Mouse (Mus musculus) layer of hippocampus, postnatal 36 days (tissue): ENCODE results near the gene Cilp2. TPM values are rescaled to one million over a fixed set of nuclear protein-coding genes. Genes with fewer than 3 reads are reported as not detected.

Source experiments
- DNase-seq, 2 experiments: peaks; one replicate each; pipeline ENCODE4 v3.0.0; 2022
- total RNA-seq, 2 experiments: library from RNA; stranded (reverse); gene quantifications; 2 replicates each; pipeline ENCODE4 v1.2.3; 2021

Gene Cilp2
- total RNA-seq, 2 experiments from 2014 or later, result 0.86 to 0.92 TPM

DNA sequence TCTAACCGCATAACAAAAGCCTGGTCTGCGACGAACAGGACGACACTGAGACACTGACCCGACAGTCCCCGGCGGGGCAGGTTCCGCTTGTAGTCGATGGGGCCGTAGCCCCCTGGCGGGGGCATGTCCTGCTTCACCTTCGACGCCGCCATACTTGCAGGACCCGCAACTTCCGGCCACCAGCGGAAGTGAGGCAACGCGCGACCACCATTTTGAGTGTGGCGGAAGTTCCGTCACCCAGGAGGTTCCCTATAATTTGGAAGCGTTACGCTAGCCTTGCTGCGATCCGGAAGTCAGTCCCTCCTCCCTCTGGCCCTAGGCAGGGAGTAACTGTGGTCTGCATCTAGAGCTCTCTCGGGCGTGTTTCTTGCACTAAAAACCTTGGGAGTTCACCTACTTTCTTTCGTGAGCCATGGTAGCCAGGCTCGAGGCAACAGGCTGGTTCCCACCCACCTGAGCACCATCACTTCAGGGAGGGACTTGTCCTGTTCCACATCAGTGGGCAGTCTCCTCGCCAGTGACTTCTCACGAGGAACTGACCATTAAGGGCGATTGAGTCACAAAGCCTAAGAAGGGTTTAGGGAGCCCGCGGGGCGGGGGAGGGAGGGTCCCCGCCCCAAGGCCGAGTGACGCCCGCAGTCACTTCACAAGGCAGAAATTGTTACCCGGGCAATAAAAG, 14.1 kb upstream of the Cilp2 start:
- DNase-seq, result peak; percentile 97 to 98

DNA sequence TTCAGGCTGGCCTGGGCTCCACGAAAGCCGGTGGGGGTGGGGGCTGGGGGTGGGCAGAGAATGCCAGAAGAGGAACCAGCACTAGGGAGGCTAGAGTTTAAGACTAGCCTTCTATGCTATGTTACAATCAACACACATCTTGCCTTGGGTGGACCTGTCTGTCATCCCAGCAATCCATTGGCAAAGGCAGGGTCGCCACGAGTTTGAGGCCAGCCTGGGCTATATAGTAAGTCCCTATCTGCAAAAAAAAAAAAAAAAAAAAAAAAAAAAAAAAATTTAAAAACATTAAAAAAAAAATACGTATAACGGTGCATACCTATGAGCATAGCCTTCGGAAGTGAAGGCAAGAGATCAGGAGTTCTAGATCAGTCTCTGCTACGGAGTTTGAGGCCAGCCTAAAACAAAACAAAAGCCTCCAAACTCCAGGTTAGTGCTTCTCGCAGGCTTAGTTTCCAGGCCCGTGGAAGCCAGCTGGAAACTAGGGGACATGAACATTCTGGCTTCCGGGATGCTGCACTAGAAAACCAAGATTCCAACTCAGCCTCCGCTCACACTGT, 13.5 kb upstream of the Cilp2 start:
- DNase-seq, result no peak

DNA sequence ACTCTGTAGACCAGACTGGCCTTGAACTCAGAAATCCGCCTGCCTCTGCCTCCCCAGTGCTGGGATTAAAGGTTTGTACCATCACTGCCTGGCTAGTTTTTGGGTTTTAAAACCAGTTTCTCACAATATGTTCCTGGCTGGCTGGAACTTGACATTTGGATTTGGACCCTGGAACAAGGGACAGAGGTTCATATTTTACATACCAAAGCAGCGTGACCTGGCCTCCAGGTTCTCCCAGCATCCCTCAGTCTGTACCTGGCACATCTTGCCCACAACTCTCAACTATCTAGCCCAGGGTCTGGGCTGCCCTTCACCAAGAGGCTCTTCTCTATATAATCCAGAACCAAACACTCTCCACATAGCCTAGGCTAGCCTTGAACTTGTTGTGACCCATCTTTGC, 12.4 kb upstream of the Cilp2 start:
- DNase-seq, result no peak

DNA sequence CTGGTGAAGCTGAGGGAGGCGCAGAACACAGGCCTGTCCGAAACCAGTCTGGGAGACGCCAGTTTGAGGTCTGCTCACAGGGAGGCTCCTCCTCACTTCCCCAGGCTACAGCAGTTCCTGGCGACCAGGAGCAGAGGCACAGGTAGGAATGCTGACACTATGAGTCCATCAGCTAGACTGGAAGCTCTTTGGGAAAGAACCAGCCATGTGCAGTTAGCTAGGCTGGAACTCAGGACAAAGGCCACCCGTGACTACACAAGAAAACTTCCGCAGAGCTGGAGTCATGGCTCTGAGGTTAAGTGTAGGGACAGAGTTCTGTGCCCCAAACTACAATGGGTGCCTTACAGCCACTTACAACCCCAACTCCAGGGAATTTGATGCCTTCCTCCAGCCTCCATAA, 10.4 kb upstream of the Cilp2 start:
- DNase-seq, result no peak

DNA sequence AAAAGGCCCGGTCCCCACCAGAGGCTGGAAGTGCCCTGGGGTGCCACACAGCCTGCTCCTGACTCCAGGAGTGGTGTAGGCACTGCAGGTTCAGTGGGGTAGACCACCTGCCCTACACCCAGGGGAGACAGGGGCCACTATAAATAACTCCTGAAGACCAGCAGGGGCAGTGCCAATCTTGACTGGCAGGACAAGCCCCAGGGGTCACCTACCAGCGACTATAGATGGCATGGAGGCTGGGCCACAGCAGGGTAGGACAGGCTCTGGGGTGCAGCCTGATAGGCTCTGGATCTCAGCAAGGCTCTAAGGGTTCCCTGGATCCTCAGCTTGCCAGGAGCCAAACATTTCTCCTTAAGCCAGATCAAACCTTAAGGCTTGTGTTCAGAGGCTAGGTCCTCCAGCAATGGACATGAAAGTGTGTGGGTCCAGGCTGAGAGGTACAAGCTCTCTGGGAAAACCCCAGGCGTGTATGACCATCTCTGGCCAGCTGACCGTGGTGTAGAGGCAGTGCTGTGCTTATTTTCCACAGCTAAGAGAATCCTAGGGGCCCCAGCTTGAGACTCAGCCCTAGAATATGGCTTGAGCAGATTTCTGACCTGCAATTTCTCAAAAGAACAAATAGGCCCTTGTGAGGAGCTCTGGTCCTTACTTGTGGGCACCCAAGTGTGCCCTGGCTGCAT, 8.4 kb upstream of the Cilp2 start:
- no peak for DNase-seq

DNA sequence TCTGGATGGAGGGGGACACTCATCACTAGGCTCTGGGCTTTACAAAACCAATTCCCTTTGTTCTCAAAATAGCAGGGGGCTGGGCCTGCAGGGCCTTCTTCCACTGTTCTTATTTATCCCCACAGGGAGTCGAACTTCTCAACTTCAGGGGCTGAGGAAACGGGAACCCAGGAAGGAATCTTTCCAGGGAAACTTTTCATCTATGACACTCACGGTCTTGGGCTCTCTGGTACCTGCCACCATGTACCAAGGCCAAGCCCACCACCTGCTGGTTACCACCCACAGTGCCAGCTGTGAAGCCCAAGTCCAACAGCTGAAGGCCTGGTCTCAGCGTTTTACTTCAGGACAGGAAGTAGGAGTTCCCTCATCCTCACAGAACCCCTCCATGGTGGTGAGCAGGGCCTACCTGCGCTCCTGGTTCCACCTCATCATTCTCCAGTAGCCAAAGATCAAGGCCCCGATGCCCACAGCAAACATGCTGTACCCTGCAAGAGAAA, 7.4 kb upstream of the Cilp2 start:
- DNase-seq, result no peak

DNA sequence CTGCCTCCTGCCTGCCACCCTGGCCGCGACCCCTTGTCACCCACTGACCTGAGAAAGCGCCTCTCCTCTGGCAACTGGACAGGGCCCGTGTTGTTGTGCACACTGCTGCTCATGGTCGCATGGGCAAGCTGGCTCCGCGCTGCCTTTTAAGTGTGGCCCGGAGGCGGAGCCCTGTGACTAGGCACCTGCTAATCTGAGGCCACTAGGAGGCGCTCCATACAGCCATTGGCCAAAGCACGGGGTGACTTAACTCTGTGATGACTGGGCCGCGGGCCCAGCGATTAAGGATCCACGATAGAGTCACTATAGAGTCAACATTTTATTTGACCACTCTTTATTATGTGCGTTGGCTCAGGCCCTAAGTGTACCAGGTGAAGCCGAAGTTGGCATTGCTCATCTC, 6.4 kb upstream of the Cilp2 start:
- DNase-seq, result no peak

DNA sequence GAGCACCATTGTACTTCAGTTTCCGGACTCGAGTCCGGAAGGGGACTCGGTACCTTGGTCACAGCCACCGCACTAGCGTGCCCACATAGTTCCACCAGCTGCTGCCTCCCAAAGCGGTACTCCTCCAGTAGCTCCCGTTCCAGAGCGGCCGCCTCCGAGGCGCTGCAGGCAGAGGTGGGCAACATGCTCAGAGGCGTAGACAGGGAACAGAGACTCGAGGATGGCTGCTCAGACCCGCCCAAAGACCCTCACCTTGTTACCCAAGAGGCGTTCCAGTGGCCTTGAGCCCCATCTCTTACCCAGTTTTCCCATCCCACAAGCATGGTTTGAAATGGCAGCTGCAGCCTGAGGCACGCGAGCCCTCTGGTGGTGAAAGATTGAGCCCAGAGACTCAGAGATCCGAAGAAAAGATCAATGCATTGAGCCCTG, 3.3 kb upstream of the Cilp2 start:
- DNase-seq, result peak; percentile 58 to 70

DNA sequence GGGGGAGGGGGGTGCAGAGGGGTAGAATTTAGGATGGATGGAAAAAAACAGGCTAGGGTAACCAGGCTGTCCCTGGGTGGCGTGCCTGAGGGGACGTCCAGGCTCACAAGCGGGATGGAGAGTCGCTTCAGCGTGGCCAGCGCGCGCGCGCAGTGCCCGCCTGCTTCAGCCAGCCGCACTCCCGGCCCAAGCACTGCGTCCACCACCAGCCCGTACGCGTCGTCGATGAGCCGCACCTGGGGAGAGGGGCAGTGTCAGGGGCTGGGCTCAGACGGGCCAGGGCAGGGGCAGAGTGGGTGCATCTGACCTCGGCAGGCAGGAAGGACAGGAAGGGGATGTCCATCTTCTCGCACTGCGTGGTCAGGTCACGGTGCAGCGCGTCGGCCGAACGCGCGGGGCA, 1.4 kb upstream of the Cilp2 start:
- no peak for DNase-seq

DNA sequence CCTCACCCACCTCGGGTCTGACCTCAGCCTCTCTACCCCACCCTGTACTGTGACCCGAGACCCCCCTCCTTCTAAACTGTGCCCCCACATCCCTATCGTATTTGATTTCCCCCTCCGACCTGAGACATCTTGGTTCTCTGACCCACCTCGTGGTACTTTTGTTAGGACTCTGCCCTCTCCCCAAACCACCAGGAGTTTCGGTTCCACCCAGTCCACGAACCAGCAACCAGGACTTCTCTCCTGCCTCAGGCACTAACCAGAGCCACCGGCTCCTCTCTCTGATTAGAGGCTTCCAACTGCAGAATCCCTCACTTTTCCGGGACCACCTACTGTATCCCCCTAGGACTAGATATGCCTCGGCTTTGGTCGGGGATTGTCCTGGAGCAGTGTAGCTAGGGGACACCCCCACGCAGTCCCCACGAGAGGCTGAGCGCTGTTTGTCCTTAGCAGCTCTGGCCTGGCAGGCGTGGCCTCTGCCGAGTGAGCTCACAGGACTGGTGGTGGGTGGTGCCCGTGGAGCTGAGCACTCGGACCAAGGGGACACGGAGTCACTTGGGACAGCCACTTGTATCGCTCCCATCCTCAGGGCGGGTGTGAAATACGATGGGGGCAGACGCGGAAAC, 868 bp upstream of the Cilp2 start:
- DNase-seq, result no peak

DNA sequence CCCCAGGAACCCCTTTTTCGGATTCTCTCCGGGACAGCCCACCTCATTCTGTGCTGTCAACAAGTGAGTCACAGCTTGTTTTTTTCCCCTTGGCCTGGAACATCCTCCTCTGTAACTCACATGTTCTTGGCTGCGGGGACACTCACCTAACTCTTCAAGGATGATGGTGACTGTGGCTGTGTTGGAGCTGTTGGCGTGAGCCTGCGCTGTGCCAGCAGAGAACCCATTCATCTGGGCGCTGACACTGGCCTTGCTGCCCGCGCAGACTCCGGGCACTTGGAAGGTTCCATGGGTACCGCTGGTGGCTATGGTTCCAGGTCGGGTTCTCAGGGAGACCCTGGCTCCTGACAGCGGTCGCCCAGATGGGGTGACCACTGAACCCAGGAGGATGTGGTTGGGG, 3.3 kb downstream of the Cilp2 start:
- DNase-seq, result no peak

DNA sequence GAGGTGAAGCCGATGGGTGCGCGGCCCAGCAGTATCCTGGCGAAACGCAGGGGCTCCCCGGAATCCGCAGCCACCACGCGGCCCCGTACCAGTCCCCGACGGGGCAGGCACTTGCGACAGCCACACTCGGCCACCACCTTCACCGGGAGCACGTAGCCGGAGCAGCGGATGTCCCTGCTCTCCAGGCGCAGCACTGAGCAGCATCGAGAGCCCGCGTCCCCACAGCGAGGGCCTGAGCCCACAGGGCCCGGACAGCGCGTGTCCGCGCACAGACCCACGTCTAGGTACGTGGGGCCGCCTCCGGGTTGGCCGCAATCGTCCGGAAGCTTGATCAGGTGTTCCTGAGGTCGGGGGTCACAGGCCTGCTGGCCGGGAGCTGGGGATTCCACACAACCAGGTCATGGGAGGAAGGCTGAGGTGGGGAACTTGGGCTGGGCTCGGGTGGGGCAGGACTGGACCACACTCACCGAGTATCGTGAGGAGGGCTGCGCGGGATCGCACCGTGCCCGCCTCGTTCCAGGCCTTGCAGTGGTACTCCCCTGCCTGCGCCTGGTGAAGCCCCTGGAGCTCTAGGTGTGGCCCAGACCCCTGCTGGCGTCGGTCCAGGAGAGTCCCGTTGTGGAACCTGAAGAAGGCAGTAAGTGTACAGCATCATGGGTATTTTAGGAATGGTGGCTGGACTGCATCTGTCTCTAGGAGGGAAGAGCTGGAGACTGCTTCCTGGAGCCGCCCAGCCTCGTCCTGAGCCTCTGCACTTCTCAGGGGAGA, 4.5 kb downstream of the Cilp2 start:
- no peak for DNase-seq

DNA sequence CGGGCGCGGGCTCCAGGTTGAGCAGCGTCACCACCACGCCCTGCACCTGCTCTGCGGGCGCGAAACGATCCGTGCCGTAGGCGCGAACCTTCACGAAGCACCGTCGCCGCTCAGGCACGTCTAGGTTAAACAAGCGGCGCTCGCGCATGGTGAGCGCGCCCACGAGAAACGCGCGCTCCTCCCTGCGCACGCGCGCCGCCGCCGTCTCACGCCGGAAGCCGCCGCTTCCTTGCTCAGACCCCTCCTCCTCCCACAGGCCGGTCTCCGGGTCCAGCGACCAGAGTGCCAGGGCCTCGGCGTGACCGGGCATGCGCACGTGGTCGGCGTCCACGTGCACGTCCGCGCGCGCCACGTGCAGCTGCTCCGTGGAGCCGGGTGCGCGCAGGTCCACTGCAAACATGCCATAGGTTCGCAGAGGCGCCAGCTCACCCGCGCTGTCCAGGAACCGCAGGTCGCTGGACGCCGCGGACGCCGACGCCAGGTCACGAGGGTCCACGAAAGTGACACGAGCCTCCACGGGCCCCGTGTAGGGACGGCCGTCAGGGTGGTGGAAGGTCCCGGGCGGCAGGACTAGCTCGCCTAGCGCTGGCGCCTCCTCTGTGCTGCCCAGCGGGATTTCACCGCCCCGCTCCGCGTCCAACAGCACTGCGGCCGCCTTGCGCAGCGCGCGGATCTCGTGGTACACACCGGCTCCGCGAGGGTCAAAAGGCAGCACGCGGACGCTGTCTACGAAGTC, 5.3 kb downstream of the Cilp2 start:
- peak; percentile 33 to 49 for DNase-seq

DNA sequence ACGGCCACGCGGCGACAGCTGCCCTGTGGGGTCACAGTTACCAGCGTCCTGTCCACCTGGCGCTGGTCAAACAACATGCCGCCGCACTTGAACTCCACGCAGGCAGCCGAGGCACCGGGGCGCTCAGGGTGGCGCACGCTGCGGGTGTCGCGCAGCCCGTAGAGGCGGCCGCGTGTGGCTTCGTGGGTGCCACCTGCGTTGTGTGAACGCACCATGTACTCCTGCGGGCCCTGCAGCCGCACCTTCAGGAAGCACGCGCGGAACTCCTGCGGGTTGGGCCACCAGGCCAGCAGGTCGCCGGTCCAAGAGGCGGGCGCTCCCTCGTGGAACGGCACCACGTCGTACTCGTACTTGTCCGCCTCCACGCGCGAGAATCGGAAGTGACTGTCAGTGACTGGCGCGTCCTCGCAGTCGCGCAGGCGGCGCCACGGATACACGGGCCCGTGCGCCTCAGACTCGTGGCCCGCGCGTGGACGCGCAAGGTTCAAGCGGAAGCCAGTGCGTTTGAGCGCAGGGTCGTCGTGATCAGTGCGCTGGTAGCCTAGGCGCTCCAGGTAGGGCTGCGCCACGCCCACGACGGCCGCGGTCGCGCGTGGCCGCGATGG, 6.1 kb downstream of the Cilp2 start:
- no peak for DNase-seq

DNA sequence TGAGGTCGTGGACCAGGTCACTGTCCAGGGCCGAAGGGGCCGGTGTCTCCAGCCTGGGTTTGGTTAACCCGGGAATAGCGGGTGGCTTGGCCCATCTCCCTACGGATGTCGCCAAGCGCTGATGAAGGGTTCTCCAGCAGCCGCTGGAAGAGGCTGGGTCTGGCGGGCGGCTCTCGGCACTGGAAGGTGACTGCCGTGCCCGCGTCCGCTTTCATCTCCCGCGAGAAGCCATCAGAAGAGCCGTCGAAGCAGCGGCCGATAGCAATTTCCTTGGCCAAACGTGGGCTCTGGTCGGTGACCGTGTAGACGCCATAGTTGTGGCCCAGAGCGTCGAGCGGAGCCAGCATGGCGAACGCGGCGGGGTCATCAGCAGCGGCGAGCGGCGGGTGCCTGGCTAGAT, 6.6 kb downstream of the Cilp2 start:
- DNase-seq, result no peak

DNA sequence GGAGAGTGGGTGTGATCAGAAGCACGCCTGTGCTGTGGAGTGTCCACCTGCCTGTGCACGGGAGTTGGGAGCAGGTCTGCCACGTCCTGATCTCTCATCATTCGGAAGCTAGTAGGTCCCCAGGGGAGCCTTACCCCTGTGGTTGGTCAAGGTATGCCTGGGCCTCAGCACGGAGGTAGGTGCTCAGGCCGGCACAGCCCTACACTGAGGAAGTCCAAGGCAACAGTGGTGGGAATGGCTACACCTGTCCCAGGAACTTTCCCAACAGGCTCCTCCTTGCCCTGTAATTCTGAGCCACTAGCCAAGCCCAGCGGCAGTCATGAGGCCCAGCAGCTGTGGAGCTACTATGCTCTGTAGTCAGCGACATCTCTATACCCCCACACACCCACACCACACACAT, 7.8 kb downstream of the Cilp2 start:
- no peak for DNase-seq

DNA sequence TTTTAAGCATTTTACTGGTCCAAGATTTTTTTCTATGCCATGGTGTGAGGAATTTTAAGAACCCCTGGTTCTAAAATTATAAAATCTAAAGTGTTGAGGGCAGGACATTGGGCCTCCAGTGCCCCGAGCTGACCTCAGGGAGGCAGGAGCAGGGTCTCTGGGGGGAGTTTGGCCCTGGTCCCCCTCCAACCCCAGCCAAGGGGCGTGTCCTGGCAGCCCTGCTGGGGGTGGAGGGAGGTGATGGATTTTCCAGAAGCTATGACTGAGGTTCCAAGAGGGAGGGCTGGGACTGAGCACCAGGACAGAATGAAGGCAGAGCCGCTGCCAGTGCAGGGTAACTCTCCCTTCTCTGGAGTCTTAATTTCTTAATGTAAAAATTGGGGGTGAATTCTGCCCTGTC, 9.5 kb downstream of the Cilp2 start:
- DNase-seq, result no peak

DNA sequence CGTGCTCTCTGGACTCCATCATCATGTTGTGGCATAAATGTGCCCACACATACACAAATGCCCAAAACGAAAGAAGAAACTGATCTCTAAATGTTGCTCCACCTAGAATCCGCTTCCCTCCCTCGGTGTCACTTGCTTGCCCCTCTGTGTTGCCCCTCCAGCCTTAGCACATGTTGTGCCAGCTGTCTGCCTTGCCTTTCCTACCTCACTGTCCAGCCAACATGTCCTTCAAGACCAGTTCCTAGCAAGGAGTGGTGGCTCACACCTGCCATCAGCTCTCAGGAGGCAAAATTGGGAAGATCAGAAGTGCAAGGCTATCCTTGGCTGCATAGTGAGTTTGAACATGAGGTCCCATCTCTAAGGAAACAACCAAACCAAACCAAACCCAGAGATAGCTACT, 10.1 kb downstream of the Cilp2 start:
- DNase-seq, result no peak

DNA sequence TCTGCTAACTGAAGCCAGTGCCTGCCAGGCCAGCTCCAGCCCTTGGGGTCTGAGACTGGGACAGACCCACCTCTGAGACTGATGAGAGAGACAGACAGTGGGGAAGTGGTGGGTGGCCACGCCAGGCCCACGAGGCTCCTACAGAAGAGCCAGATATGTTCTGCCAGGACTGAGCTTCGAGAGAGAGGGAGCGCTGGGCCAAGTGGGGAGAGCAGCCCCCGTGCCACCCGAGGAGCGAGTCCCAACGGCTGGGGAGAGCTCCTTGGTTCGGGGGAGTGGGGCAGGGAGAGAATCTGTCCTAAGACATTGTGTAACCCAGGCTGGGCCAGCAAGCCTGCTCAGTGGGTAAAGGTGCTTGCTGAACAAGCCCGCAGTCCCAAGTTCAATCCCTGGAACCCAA, 10.5 kb downstream of the Cilp2 start:
- no peak for DNase-seq

DNA sequence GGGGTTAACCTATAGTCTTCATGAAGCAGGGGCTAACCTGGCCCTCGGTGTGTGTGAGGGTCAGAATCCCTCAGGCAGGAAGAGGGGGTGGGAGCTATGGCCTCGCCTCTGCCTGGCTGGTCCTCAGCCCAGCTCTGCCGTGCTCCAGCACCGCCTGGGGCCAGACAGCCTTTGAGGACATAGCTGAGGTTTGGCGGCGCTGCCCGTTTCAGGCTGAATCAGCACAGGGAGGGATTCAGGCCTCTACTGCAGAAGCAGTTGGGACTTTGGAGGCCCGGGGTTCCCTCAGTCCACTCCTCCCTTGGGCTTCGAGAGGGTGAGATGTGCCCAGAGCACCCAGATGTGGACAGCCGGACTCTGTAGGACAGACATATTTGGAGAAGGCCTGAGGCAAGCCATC, 11.4 kb downstream of the Cilp2 start:
- DNase-seq, result no peak

DNA sequence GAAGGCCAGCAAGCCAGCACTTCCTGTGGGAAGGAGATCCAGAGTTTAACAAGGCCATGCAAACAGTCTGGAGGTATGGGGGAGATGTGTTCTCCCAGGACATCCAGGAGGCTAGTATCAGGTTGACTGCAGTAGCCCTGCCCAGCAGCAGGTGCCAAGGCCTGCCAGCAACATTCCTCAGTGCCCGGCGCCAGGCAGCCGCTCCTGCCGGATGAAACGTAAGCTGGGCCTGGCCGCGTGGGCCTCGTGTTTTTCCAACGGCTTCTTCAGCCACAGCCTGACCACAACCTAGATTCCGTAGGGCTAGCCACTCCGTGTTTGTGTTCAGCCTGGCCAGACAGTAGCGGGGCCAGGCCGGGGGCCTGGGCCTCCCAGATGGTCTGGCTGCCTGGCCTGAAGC, 12.8 kb downstream of the Cilp2 start:
- no peak for DNase-seq

DNA sequence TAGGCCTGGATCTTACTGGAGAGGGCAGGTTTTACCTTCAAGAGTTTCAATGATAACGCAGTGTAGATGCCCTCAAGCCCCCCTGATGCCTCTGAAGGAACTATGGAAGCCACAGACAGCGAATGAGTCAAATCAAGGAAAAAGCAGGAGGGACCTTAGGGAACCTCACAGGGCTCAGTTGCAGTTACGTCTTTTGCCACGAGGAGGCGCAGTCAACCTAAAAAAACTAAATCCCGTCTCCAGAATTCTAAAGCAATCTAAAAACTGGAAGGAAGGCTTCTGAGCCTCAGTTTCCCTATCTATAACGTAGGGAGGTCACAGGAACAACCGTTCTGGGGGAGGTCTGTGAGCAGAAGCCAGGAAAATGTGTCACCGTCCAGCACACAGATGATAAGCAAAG, 13.3 kb downstream of the Cilp2 start:
- DNase-seq, result peak; percentile 62
